Mouse (Mus musculus): Measurements from ENCODE around the gene Hdgfl2. TPM values are rescaled to one million over a fixed set of nuclear protein-coding genes. Genes with fewer than 3 reads are reported as not detected.

Hdgfl2 gene
- polyA plus RNA-seq, 1 experiment = 80.6 TPM

GRCm38 (mm10) chr17:56034040-56034725, 45.3 kb upstream of the Hdgfl2 start:
- peaks cover 52% of the 10 kb centered on the region for H3K4me1 ChIP-seq (replicated peaks; ENCODE audit: control insufficient read depth, insufficient read depth, low read length)
- peak overlapping the region; percentile 72 for H3K27ac ChIP-seq (ENCODE audit: control insufficient read depth, insufficient read depth, low read length)
- H3K36me3 ChIP-seq (ENCODE audit: control insufficient read depth, insufficient read depth, low read length) = no peaks in the 10 kb centered on the region
- peak overlapping the region; percentile 31; the same call in 1 of the 2 replicates for H3K4me3 ChIP-seq (ENCODE audit: control insufficient read depth, insufficient read depth, low read length)
- H3K27me3 ChIP-seq (ENCODE audit: control insufficient read depth, insufficient read depth, low read length) = no peaks in the 10 kb centered on the region
- no peak for DNase-seq
- TF ChIP-seq POLR2A (IDR thresholded peaks at IDR 0.05; ENCODE audit: control insufficient read depth, extremely low read depth, insufficient read depth, low read length, poor library complexity) (no peak), CTCF (IDR thresholded peaks at IDR 0.05; ENCODE audit: borderline replicate concordance, control insufficient read depth, extremely low read depth, insufficient read depth, low read length, poor library complexity) (no peak)
- 68% methylated on average over 7 of the region's 7 CpGs for WGBS

DNA sequence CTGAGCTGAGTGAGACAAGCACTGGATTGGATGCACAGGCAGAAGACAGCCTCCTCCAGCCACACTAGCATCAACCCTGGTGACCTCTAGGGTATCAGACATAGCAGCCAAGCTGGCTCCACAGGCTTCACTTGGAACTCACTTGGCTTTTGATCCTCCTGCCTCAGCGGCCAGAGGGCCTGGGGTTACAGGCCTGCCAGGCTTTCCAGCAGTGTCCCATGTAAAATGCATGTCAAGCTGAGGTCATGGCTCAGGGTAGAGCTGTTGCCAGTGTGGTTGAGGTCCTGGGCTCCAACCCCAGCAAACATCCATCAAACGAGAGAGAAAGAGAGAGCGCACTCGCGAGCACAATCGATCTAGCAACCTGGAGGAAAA, 44.7 kb upstream of the Hdgfl2 start:
- Histone ChIP-seq H3K27ac (ENCODE audit: control insufficient read depth, insufficient read depth, low read length) (peak overlapping the region; percentile 72), H3K4me3 (ENCODE audit: control insufficient read depth, insufficient read depth, low read length) (peak overlapping the region; percentile 31), H3K4me1 (replicated peaks; ENCODE audit: control insufficient read depth, insufficient read depth, low read length) (peaks cover 48% of the 10 kb centered on the region), H3K36me3 (ENCODE audit: control insufficient read depth, insufficient read depth, low read length) (no peaks in the 10 kb centered on the region), H3K27me3 (ENCODE audit: control insufficient read depth, insufficient read depth, low read length) (no peaks in the 10 kb centered on the region)
- TF ChIP-seq CTCF (IDR thresholded peaks at IDR 0.05; ENCODE audit: borderline replicate concordance, control insufficient read depth, extremely low read depth, insufficient read depth, low read length, poor library complexity) (no peak), POLR2A (IDR thresholded peaks at IDR 0.05; ENCODE audit: control insufficient read depth, extremely low read depth, insufficient read depth, low read length, poor library complexity) (no peak)
- 66% methylated on average over 6 of the region's 6 CpGs for WGBS
- DNase-seq = no peak

GRCm38 (mm10) chr17:56035216-56035615, 44.2 kb upstream of the Hdgfl2 start:
- WGBS = 62% methylated on average over 4 of the region's 4 CpGs
- no peak for DNase-seq
- peak overlapping the region; percentile 72; the same call in 1 of the 2 replicates for H3K27ac ChIP-seq (ENCODE audit: control insufficient read depth, insufficient read depth, low read length)
- TF ChIP-seq POLR2A (IDR thresholded peaks at IDR 0.05; ENCODE audit: control insufficient read depth, extremely low read depth, insufficient read depth, low read length, poor library complexity) = no peak
- TF ChIP-seq CTCF (IDR thresholded peaks at IDR 0.05; ENCODE audit: borderline replicate concordance, control insufficient read depth, extremely low read depth, insufficient read depth, low read length, poor library complexity) = no peak
- peak overlapping the region; percentile 31 for H3K4me3 ChIP-seq (ENCODE audit: control insufficient read depth, insufficient read depth, low read length)
- H3K4me1 ChIP-seq (replicated peaks; ENCODE audit: control insufficient read depth, insufficient read depth, low read length) = peaks cover 46% of the 10 kb centered on the region
- no peaks in the 10 kb centered on the region for H3K36me3 ChIP-seq (ENCODE audit: control insufficient read depth, insufficient read depth, low read length)
- no peaks in the 10 kb centered on the region for H3K27me3 ChIP-seq (ENCODE audit: control insufficient read depth, insufficient read depth, low read length)

DNA sequence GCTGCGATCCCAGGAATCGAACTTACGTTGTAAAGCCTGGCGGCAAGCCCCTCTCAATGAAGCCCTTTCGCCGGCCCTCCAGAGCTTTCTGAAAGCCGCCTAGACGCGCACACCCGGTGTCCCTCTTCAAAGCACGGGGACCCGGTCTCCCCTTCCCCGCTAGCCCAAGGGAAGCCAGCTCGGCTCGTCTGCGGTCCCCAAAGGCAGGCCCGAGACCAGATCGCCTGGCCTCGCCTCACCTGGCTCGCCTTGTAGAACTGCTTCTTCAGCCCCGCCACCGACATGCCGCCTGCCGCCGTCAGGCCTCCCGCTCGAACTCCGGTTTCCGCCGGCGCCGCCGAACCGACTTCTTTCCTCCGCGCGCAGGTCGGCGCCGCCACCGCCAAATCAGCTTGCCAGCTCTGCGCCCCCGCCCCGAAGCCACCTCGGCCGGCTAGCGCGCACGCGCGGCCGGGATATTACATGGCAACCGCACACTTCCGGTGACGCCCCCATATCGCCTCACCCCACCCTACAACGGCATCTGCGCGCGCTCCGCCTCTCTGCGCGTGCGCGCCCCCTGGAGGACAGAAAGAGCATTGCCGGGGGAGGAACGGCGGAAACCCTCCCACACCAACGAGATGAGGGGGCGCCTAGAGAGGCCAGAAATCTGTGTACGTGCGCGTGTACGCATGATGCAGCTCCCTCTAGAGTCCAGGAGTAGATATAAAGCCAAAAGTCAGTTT, 43.1 kb upstream of the Hdgfl2 start, which contains the start of gene Sh3gl1:
Gene Sh3gl1, minus strand, starts transcription at position 460 of the 725 bp plus-strand sequence.
- H3K27me3 ChIP-seq (ENCODE audit: control insufficient read depth, insufficient read depth, low read length) = no peaks in the 10 kb centered on the region
- no peaks in the 10 kb centered on the region for H3K36me3 ChIP-seq (ENCODE audit: control insufficient read depth, insufficient read depth, low read length)
- under 1% methylated on average over 74 of the region's 74 CpGs for WGBS
- peak; percentile 100 for DNase-seq
- H3K4me1 ChIP-seq (replicated peaks; ENCODE audit: control insufficient read depth, insufficient read depth, low read length) = peaks cover 42% of the 10 kb centered on the region
- peak within 1 kb of the TSS; percentile 77 for H3K27ac ChIP-seq (ENCODE audit: control insufficient read depth, insufficient read depth, low read length)
- TF ChIP-seq POLR2A (IDR thresholded peaks at IDR 0.05; ENCODE audit: control insufficient read depth, extremely low read depth, insufficient read depth, low read length, poor library complexity) (peak; percentile 98), CTCF (IDR thresholded peaks at IDR 0.05; ENCODE audit: borderline replicate concordance, control insufficient read depth, extremely low read depth, insufficient read depth, low read length, poor library complexity) (peak; percentile 100)
- peak within 1 kb of the TSS; percentile 84 for H3K4me3 ChIP-seq (ENCODE audit: control insufficient read depth, insufficient read depth, low read length)

DNA sequence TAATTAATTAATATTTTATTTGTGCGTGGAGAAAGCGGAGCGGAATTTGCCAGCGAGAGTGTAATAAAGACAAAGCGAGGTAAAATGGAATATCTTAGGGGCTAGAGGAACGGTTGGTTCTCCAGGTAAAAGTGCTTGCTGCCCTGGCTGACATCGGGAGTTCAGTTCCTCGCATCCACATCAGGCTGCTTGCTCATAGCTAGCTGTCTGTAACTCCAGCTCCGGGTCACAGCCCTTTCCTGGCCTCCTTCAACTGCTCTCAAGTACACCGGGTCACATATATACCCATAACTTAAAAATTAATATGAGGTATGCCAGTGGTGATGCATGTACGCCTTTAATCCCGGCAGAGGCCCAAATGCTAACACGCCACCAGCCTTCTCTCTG, 42.5 kb upstream of the Hdgfl2 start:
- H3K4me1 ChIP-seq (replicated peaks; ENCODE audit: control insufficient read depth, insufficient read depth, low read length) = peaks cover 38% of the 10 kb centered on the region
- WGBS = 35% methylated on average over 13 of the region's 13 CpGs
- TF ChIP-seq CTCF (IDR thresholded peaks at IDR 0.05; ENCODE audit: borderline replicate concordance, control insufficient read depth, extremely low read depth, insufficient read depth, low read length, poor library complexity) (no peak), POLR2A (IDR thresholded peaks at IDR 0.05; ENCODE audit: control insufficient read depth, extremely low read depth, insufficient read depth, low read length, poor library complexity) (no peak)
- no peak for DNase-seq
- no peaks in the 10 kb centered on the region for H3K27me3 ChIP-seq (ENCODE audit: control insufficient read depth, insufficient read depth, low read length)
- no peaks in the 10 kb centered on the region for H3K36me3 ChIP-seq (ENCODE audit: control insufficient read depth, insufficient read depth, low read length)
- H3K4me3 ChIP-seq (ENCODE audit: control insufficient read depth, insufficient read depth, low read length) = no peak overlapping the region
- no peak overlapping the region for H3K27ac ChIP-seq (ENCODE audit: control insufficient read depth, insufficient read depth, low read length)

DNA sequence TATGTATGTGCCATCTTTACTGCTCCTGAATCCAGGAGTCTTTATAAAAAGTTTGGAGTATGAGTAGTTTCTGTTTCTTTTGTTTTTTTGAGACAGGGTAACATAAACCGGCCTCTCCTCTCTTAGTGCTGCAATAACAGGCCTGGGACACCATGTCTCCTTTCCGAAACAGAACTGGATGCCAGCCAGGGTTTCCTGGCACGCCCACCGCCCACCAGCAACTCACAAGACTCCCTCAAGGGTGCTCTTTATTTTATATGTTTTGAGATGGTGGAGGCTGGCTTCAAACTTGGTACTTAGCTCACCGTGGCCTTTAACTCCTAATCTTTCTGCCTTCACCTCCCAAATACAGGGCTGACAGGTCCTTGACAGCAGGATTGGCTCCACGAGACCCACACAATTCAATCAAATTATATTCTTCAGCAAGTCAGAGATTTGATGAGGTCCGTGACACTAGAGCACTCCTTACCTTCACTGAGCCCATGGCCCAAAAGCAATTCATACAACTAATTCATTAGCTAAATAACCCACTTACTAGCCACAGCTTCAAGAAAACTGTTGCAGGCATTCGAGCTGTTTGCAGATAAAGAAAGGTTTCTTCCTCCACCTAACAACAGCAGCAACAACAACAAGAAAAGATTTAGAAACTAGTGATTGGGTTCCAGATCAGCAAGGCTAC, 40.7 kb upstream of the Hdgfl2 start:
- 91% methylated on average over 8 of the region's 8 CpGs for WGBS
- H3K4me3 ChIP-seq (ENCODE audit: control insufficient read depth, insufficient read depth, low read length) = no peak overlapping the region
- peaks cover 26% of the 10 kb centered on the region for H3K4me1 ChIP-seq (replicated peaks; ENCODE audit: control insufficient read depth, insufficient read depth, low read length)
- no peaks in the 10 kb centered on the region for H3K27me3 ChIP-seq (ENCODE audit: control insufficient read depth, insufficient read depth, low read length)
- H3K27ac ChIP-seq (ENCODE audit: control insufficient read depth, insufficient read depth, low read length) = no peak overlapping the region
- TF ChIP-seq CTCF (IDR thresholded peaks at IDR 0.05; ENCODE audit: borderline replicate concordance, control insufficient read depth, extremely low read depth, insufficient read depth, low read length, poor library complexity) (no peak), POLR2A (IDR thresholded peaks at IDR 0.05; ENCODE audit: control insufficient read depth, extremely low read depth, insufficient read depth, low read length, poor library complexity) (no peak)
- DNase-seq = no peak
- H3K36me3 ChIP-seq (ENCODE audit: control insufficient read depth, insufficient read depth, low read length) = no peaks in the 10 kb centered on the region

Data from thymus, adult 2 months (tissue).